Mouse (Mus musculus): ENCODE results near the gene BC117090. TPM values are rescaled to one million over a fixed set of nuclear protein-coding genes. Genes with fewer than 3 reads are reported as not detected.
"Not testable (repeated sequence)": the region's sequence is repeated elsewhere in the genome, so short reads cannot be mapped to it uniquely, and the experiment has no call there.

The BC117090 gene
- not detected in 2 replicates for polyA plus RNA-seq (2012; rRNA removed)

- DNase-seq (ENCODE audit: low read depth) = no peak
Measured at GRCm38 (mm10) chr16:36334232-36334631, at the start of gene BC117090. Gene BC117090, minus strand, starts transcription at chr16:36334332.

DNA sequence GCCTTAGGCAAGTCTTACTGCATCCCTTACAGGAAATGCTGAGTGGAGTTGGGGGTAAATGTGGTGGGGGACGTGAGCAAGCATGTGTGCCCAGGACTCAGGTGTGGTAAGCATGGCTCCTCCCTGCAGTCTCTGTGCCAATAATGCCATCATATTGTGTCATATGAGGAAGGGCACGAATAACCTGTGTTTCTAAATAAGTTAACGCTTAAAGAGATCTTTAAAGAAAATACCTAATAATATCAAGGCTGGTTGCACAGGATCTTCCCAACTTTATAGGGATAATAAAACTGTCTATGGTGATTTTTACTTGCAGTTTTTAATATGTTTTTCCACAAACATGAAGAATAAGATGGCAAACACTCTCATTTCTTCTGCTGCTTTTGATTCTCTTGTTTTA lies 33.5 kb upstream of the BC117090 start, which contains the start of gene BC100530:
Gene BC100530, minus strand, starts transcription at position 101 of the 400 bp plus-strand sequence.
- not testable (repeated sequence) for DNase-seq (ENCODE audit: low read depth)

DNA sequence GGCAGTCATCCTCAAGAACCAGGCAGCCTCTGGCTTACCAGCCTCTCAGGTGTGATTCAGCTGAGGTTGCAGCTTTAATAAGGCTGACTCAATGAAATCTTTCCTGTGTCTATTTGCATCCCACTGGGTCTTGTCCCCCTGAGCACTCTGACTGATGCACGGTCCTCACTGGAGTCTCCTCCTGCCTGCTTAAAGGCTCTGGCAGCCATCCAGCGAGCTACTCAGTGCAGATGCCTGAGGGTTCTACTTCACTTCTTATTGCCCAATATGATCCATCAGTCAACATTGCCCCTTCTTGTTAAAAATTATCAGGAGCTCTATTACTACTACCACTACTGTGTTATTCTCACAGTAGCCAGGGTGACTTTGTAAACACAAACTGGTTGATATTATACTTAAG lies 3.0 kb upstream of the BC117090 start:
- no peak for DNase-seq (ENCODE audit: low read depth)

- no peak for DNase-seq (ENCODE audit: low read depth)
Measured at GRCm38 (mm10) chr16:36319286-36319685, 14.8 kb downstream of the BC117090 start.

GRCm38 (mm10) chr16:36316111-36316510 lies 18.0 kb downstream of the BC117090 start:
- not testable (repeated sequence) for DNase-seq (ENCODE audit: low read depth)

DNA sequence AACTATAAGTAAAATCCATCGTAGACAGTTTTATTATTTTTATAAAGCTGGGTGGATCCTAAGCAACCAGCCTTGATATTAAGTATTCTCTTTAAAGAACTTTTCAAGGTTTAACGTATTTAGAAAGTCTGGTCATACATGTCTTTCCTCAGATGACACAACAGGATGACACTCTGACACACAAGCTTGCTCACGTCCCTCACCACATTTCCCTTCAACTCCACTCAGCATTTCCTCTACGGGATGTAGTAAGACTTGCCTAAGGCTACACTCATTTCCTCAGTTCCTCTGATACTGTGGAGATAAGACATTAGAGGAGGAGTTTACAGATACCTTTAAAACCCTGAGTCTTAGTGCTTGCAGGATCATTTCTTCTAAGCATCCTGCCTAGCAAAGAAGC lies 26.5 kb downstream of the BC117090 start:
- DNase-seq (ENCODE audit: low read depth) = no peak

DNA sequence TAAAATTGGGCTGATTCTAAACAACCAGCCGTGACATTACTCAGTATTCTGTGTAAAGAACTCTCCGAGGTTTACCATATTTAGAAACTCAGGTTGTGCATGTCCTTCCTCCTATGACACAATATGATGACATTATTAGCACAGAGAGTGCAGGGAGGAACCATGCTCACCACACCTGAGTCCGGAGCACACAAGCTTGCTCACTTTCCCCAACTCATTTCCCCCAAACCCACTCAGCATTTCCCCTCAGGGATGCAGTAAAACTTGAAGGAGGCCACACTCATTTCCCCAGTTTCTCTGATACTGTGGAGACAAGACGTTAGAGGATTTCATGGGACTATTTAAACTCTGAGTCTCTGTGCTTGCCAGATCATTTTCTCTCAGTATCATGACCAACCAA lies 45.0 kb downstream of the BC117090 start:
- no peak for DNase-seq (ENCODE audit: low read depth)

- DNase-seq (ENCODE audit: low read depth) = not testable (repeated sequence)
Measured at GRCm38 (mm10) chr16:36276796-36277195, 57.3 kb downstream of the BC117090 start, which contains the start of gene Stfa1. Gene Stfa1, plus strand, starts transcription at chr16:36276951.

Other genes starting within 250 kb of the BC117090 start
- gene Csta1, start 203.1 kb downstream of the BC117090 start, polyA plus RNA-seq (2012; rRNA removed) = 0.05 TPM in 1 of 2 replicates, not detected in the other
- gene Stfa2l1, start 177.5 kb downstream of the BC117090 start, polyA plus RNA-seq (2012; rRNA removed) = not detected in 2 replicates
- gene Gm5483, start 150.1 kb downstream of the BC117090 start, polyA plus RNA-seq (2012; rRNA removed) = not detected in 2 replicates
- gene Gm5416, start 123.9 kb downstream of the BC117090 start, polyA plus RNA-seq (2012; rRNA removed) = not detected in 2 replicates
- 0.20 TPM in 1 of 2 replicates, not detected in the other for gene 2010005H15Rik, start 112.9 kb downstream of the BC117090 start, polyA plus RNA-seq (2012; rRNA removed)
- gene Stfa1, start 57.4 kb downstream of the BC117090 start, polyA plus RNA-seq (2012; rRNA removed) = not detected in 2 replicates
- not detected in 2 replicates for gene BC100530, start 33.4 kb upstream of the BC117090 start, polyA plus RNA-seq (2012; rRNA removed)
- gene Stfa2, start 74.1 kb upstream of the BC117090 start, polyA plus RNA-seq (2012; rRNA removed) = not detected in 2 replicates
- gene Stfa3, start 121.1 kb upstream of the BC117090 start, polyA plus RNA-seq (2012; rRNA removed) = not detected in 2 replicates
- gene Casr, start 227.8 kb upstream of the BC117090 start, polyA plus RNA-seq (2012; rRNA removed) = 0.14 TPM in 1 of 2 replicates, not detected in the other

Measured in gonadal fat pad, adult 2 months (tissue).